Mouse (Mus musculus): ENCODE data around the gene Sod3. TPM values are rescaled to one million over a fixed set of nuclear protein-coding genes. Genes with fewer than 3 reads are reported as not detected.
A peak's percentile ranks its signal among the peaks of the same experiment; 100 is the strongest.

Gene Sod3
- polyA plus RNA-seq, 1 experiment from 2014 or later: not detected

GRCm38 (mm10) chr5:52357175-52357754 is 6.3 kb upstream of the Sod3 start:
- ATAC-seq (ENCODE audit: insufficient number of reproducible peaks, insufficient read depth, low FRiP score, low TSS enrichment, low read depth): peak; percentile 15; the same call in 1 of the 2 replicates
- Histone ChIP-seq H3K9ac (replicated peaks) (no peak overlapping the region), H3K9me3 (no peaks in the 10 kb centered on the region), H3K27me3 (peaks cover 55% of the 10 kb centered on the region), H3K4me2 (no peak overlapping the region), H3K4me3 (replicated peaks) (no peak overlapping the region), H3K4me1 (replicated peaks) (peaks cover 12% of the 10 kb centered on the region), H3K36me3 (no peaks in the 10 kb centered on the region), H3K27ac (no peak overlapping the region)
- 47% methylated on average over 9 of the region's 9 CpGs for WGBS

DNA sequence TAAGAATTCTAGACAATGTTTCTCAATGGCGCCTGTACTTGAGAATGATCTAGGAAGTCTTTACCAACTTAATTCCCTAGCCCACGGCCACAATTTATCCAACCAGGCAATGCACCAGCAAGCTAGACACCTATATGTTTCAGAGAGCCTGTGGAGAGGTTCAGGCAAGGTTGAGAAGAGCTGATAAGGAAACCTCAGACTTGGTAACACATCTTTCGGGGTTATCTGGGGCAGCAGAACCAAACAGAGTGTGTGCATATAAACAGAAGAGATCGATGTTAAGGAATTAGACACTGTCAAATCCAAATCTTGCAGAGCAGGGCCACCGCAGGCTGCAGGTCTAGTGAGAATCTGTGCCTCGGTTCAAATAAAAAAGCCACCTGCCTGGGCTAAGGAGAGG is 5.5 kb upstream of the Sod3 start:
- WGBS: 87% methylated on average over 6 of the region's 6 CpGs
- no peak for ATAC-seq (ENCODE audit: insufficient number of reproducible peaks, insufficient read depth, low FRiP score, low TSS enrichment, low read depth)
- H3K27ac ChIP-seq: no peak overlapping the region

DNA sequence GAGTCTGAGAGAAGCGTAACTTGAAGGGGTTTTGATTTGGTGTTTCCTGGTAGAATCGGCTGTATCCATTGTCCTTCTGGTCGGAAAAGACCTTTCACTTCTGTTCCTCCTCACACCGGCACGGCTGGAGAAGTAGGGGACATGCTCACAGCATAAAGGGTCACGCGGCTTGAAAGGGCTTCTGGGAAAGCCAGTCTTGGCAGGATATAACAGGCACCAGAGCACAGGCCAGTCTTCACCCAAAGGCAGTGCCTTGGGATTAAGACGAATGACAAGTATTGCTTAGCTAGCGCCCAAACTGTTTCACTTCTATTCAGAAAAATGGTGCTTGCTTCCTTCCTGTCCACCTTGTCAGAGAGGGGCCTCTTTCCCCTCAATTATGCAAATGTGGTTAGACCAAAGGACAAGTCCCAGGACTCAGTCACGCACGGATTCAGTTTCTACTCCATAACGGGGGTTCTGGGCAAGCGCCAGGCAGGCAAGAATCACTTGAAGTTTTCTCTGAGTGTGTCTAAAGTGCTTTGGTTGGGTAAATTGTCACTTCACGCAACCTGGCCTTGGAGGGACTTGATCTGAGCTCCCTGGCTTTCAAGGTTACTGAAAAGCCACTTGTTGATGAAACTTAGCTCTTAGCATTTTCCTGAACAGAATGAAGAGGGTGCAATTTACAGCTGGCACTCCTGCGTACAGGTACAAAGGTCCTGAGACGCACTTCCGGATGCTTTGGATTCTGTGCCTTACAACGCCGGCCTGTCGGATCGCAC is 3.1 kb upstream of the Sod3 start:
- WGBS: 78% methylated on average over 21 of the region's 21 CpGs
- H3K9ac ChIP-seq (replicated peaks): no peak overlapping the region
- no peaks in the 10 kb centered on the region for H3K36me3 ChIP-seq
- H3K4me3 ChIP-seq (replicated peaks): no peak overlapping the region
- no peak overlapping the region for H3K4me2 ChIP-seq
- H3K27me3 ChIP-seq: peaks cover 55% of the 10 kb centered on the region
- ATAC-seq (ENCODE audit: insufficient number of reproducible peaks, insufficient read depth, low FRiP score, low TSS enrichment, low read depth): no peak
- H3K9me3 ChIP-seq: no peaks in the 10 kb centered on the region
- H3K4me1 ChIP-seq (replicated peaks): peaks cover 20% of the 10 kb centered on the region
- no peak overlapping the region for H3K27ac ChIP-seq

More for the DNA sequence above, 5.5 kb upstream of the Sod3 start:
- Histone ChIP-seq H3K4me3 (replicated peaks) (no peak overlapping the region), H3K27me3 (peaks cover 55% of the 10 kb centered on the region), H3K9ac (replicated peaks) (no peak overlapping the region), H3K36me3 (no peaks in the 10 kb centered on the region), H3K4me1 (replicated peaks) (peaks cover 13% of the 10 kb centered on the region), H3K4me2 (no peak overlapping the region), H3K9me3 (no peaks in the 10 kb centered on the region)

- Histone ChIP-seq H3K9me3 (no peaks in the 10 kb centered on the region), H3K27me3 (peaks cover 59% of the 10 kb centered on the region), H3K4me3 (replicated peaks) (no peak overlapping the region), H3K9ac (replicated peaks) (no peak overlapping the region), H3K36me3 (no peaks in the 10 kb centered on the region), H3K4me2 (no peak overlapping the region), H3K27ac (no peak overlapping the region), H3K4me1 (replicated peaks) (peaks cover 7% of the 10 kb centered on the region; the same call in 1 of the 2 replicates)
- 0 out of 2 replicates have a peak, but pooled peaks have one; percentile 26 for ATAC-seq (ENCODE audit: insufficient number of reproducible peaks, insufficient read depth, low FRiP score, low TSS enrichment, low read depth)
- WGBS: 67% methylated on average over 6 of the region's 6 CpGs
Measured at GRCm38 (mm10) chr5:52362776-52363467, 669 bp upstream of the Sod3 start.

- no peak for ATAC-seq (ENCODE audit: insufficient number of reproducible peaks, insufficient read depth, low FRiP score, low TSS enrichment, low read depth)
- Histone ChIP-seq H3K4me3 (replicated peaks) (no peak overlapping the region), H3K27me3 (peaks cover 64% of the 10 kb centered on the region), H3K36me3 (no peaks in the 10 kb centered on the region), H3K27ac (no peak overlapping the region), H3K4me1 (replicated peaks) (peaks cover 7% of the 10 kb centered on the region; the same call in 1 of the 2 replicates), H3K9me3 (no peaks in the 10 kb centered on the region), H3K9ac (replicated peaks) (no peak overlapping the region), H3K4me2 (no peak overlapping the region)
- 50% methylated on average over 5 of the region's 5 CpGs for WGBS
Measured at GRCm38 (mm10) chr5:52364521-52364920, 930 bp downstream of the Sod3 start.

- no peak for ATAC-seq (ENCODE audit: insufficient number of reproducible peaks, insufficient read depth, low FRiP score, low TSS enrichment, low read depth)
- H3K4me3 ChIP-seq (replicated peaks): no peak overlapping the region
- 92% methylated on average over 5 of the region's 5 CpGs for WGBS
- H3K27me3 ChIP-seq: peaks cover 56% of the 10 kb centered on the region
- no peak overlapping the region for H3K4me2 ChIP-seq
- H3K4me1 ChIP-seq (replicated peaks): peaks cover 7% of the 10 kb centered on the region; the same call in 1 of the 2 replicates
- H3K9me3 ChIP-seq: no peaks in the 10 kb centered on the region
- no peaks in the 10 kb centered on the region for H3K36me3 ChIP-seq
- H3K27ac ChIP-seq: no peak overlapping the region
- no peak overlapping the region for H3K9ac ChIP-seq (replicated peaks)
Measured at GRCm38 (mm10) chr5:52365930-52366329, 2.3 kb downstream of the Sod3 start.

DNA sequence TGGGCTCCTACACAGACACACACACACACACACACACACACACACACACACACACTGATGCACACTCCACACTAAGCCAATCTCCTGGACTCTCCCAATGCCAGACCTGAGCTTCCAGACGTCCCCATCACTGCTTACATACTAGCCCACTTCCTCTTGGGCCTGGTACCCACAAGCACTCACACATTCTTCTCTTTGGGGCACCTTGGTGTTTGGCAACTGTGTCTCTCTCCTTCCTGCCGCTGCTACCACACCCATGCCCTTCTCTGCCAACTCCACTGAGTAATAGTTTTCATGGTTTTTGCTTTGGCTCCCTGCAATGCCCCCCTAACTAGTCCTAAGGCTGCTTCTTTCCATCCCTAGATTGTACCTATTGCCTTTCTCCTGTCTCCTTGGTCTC is 3.1 kb downstream of the Sod3 start:
- no peak overlapping the region for H3K4me3 ChIP-seq (replicated peaks)
- H3K27me3 ChIP-seq: peaks cover 53% of the 10 kb centered on the region
- H3K4me1 ChIP-seq (replicated peaks): peaks cover 7% of the 10 kb centered on the region; the same call in 1 of the 2 replicates
- H3K36me3 ChIP-seq: no peaks in the 10 kb centered on the region
- no peak overlapping the region for H3K27ac ChIP-seq
- H3K4me2 ChIP-seq: no peak overlapping the region
- no peak for ATAC-seq (ENCODE audit: insufficient number of reproducible peaks, insufficient read depth, low FRiP score, low TSS enrichment, low read depth)
- H3K9me3 ChIP-seq: no peaks in the 10 kb centered on the region
- WGBS: 81% methylated on average over 2 of the region's 2 CpGs
- no peak overlapping the region for H3K9ac ChIP-seq (replicated peaks)

DNA sequence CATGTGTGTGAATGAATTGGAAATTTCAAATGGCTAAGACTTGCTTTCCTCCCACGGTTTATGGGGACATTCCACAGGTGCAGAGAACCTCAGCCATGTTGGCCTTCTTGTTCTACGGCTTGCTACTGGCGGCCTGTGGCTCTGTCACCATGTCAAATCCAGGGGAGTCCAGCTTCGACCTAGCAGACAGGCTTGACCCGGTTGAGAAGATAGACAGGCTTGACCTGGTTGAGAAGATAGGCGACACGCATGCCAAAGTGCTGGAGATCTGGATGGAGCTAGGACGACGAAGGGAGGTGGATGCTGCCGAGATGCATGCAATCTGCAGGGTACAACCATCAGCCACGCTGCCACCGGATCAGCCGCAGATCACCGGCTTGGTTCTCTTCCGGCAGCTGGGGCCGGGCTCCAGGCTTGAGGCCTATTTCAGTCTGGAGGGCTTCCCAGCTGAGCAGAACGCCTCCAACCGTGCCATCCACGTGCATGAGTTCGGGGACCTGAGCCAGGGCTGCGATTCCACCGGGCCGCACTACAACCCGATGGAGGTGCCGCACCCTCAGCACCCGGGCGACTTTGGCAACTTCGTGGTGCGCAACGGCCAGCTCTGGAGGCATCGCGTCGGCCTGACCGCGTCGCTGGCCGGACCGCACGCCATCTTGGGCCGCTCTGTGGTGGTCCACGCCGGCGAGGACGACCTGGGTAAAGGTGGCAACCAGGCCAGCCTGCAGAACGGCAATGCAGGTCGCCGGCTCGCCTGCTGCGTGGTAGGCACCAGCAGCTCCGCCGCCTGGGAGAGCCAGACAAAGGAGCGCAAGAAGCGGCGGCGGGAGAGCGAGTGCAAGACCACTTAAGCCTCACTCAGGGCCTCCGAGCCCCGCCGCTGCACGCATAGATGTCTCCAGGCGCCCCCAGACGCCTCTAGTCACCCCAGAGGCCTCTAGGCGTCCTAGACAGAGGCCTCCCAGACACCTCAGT is 4.6 kb downstream of the Sod3 start:
- no peak overlapping the region; the same call in 1 of the 2 replicates for H3K9ac ChIP-seq (replicated peaks)
- no peaks in the 10 kb centered on the region for H3K9me3 ChIP-seq
- H3K27me3 ChIP-seq: peaks cover 42% of the 10 kb centered on the region
- H3K27ac ChIP-seq: no peak overlapping the region
- H3K4me2 ChIP-seq: peak overlapping the region; percentile 37
- 0 out of 2 replicates have a peak overlapping the region, but pooled peaks have one; percentile 13 for H3K4me3 ChIP-seq (replicated peaks)
- 60% methylated on average over 63 of the region's 63 CpGs for WGBS
- no peaks in the 10 kb centered on the region for H3K36me3 ChIP-seq
- no peak for ATAC-seq (ENCODE audit: insufficient number of reproducible peaks, insufficient read depth, low FRiP score, low TSS enrichment, low read depth)
- H3K4me1 ChIP-seq (replicated peaks): peaks cover 6% of the 10 kb centered on the region; the same call in 1 of the 2 replicates

DNA sequence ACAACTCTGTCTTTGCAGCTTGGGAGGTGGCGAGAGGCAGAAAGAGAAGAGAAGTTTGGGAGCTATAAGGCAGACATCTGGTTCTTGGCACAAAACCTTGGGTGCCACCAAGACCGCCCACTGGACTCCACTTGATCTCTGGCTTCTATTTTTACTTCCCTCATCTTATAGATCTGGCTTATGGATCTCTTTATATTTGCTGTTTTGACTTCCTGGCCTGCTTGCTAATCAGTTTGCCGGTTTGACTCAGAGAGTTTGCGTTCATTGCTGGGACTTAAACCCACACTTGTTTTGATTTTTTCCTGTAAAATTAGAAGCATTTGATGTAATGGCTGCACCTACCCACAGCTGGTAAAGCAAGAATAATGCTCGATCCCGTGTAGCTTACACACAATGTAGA is 7.3 kb downstream of the Sod3 start:
- peaks cover 23% of the 10 kb centered on the region for H3K27me3 ChIP-seq
- no peak for ATAC-seq (ENCODE audit: insufficient number of reproducible peaks, insufficient read depth, low FRiP score, low TSS enrichment, low read depth)
- WGBS: 89% methylated on average over 6 of the region's 6 CpGs
- no peak overlapping the region for H3K4me3 ChIP-seq (replicated peaks)
- no peak overlapping the region for H3K4me2 ChIP-seq
- H3K9ac ChIP-seq (replicated peaks): no peak overlapping the region
- H3K9me3 ChIP-seq: no peaks in the 10 kb centered on the region
- no peak overlapping the region for H3K27ac ChIP-seq
- no peaks in the 10 kb centered on the region for H3K36me3 ChIP-seq
- no peaks in the 10 kb centered on the region for H3K4me1 ChIP-seq (replicated peaks)

DNA sequence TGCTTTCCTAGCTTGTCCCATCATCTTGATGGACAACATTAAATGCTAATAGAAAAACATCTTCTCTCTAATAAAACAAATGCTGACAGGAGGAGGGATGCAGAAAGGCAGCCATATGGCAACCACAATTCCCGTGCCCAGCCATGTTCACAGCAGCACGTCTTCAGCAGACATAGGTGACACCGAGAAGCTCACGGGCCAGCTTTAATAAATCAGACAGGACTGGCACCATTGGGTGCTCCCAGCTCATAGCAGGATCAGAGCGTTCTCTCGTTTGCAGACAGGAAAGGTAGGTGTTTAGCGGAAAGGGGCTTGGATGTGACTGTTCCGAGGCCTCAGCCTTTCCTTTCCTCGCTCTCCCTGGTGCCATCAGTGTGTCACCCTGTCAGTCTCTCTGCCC is 12.3 kb downstream of the Sod3 start:
- no peak overlapping the region for H3K27ac ChIP-seq
- no peak for ATAC-seq (ENCODE audit: insufficient number of reproducible peaks, insufficient read depth, low FRiP score, low TSS enrichment, low read depth)
- WGBS: 79% methylated on average over 9 of the region's 9 CpGs

More for the DNA sequence above, 12.3 kb downstream of the Sod3 start:
- no peak overlapping the region for H3K4me2 ChIP-seq
- H3K9ac ChIP-seq (replicated peaks): no peak overlapping the region
- H3K4me3 ChIP-seq (replicated peaks): no peak overlapping the region
- no peaks in the 10 kb centered on the region for H3K4me1 ChIP-seq (replicated peaks)
- no peaks in the 10 kb centered on the region for H3K36me3 ChIP-seq
- H3K9me3 ChIP-seq: no peaks in the 10 kb centered on the region
- no peaks in the 10 kb centered on the region for H3K27me3 ChIP-seq
